Comparison of ENCODE assay signal across 35 mouse cellular contexts in genomic region chrX:144315028-144315427, GRCm38 (mm10). TPM values are rescaled to one million over a fixed set of nuclear protein-coding genes. Genes with fewer than 3 reads are reported as not detected.
DNase-seq lines count a peak whose midpoint lies in the region; ATAC-seq and TF ChIP-seq lines count a peak whose summit lies in the region.
"Had no signal": no experiment of that assay in that cellular context is flagged by ENCODE, and none has a peak within 500 bp of the region (broad histone marks: within the 10 kb centered on the region; RNA-seq: fewer than 3 reads in every experiment).

No protein-coding gene starts in this region.

- no peak for DNase-seq in kidney, postnatal 4 days
- DNase-seq in 416B (ENCODE audit: low read depth) (peak; percentile 26), MEL (ENCODE audit: low read depth, low spot score) (peak; percentile 40)
- no peak for DNase-seq in adrenal gland, postnatal 36 days
- DNase-seq: adrenal gland, adult 2 months; B cell, adult 2 months; cerebellum, adult 8-10 months; cerebellum, postnatal 25 days; gastrocnemius, adult 2 months; gastrocnemius, postnatal 36 days; heart, adult 18-20 months; layer of hippocampus, adult 9-11 months; liver, embryonic 13.5 days; lung, adult 2 months; lung, postnatal 14 days; right cerebral cortex, postnatal 4 days; thymus, adult 18-20 months; thymus, postnatal 36 days had no signal

- H3K4me3 ChIP-seq in kidney, embryonic 15.5 days (replicated peaks), result no peak overlapping the region
- H3K4me3 ChIP-seq in MEL (ENCODE audit: control insufficient read depth in 1 of 2, insufficient read depth in 1 of 2, low read depth in 2 of 2, low read length in 2 of 2), result no peak overlapping the region
- no peak overlapping the region for H3K4me3 ChIP-seq in embryonic facial prominence, embryonic 13.5 days
- H3K4me3 ChIP-seq: gastrocnemius, adult 2 months; heart, embryonic 12.5 days; limb, embryonic 10.5 days; limb, embryonic 15.5 days; liver, embryonic 13.5 days; myocyte; neural tube, embryonic 12.5 days had no signal

- ATAC-seq in kidney, embryonic 15.5 days (replicated peaks; ENCODE audit: low FRiP score), result no peak
- no peak for ATAC-seq in embryonic facial prominence, embryonic 13.5 days (ENCODE audit: insufficient number of reproducible peaks, insufficient read depth, low FRiP score, low TSS enrichment, low read depth)
- no peak for ATAC-seq in megakaryocyte progenitor cell, adult 5-6 weeks (replicated peaks; ENCODE audit: poor library complexity)
- no peak for ATAC-seq in monocyte, adult 5-6 weeks (replicated peaks; ENCODE audit: insufficient number of reproducible peaks, low FRiP score, low TSS enrichment, poor library complexity, severe bottlenecking)
- ATAC-seq: activated CD4-positive, CD25-positive, alpha-beta regulatory T cell, adult 4 months; forebrain, embryonic 14.5 days; intestine, postnatal 0 days; midbrain, embryonic 16.5 days had no signal

- peak in 1 of 2 experiments; percentile 50; a peak in 2 of 4 replicates for TF ChIP-seq EP300 in MEL (IDR thresholded peaks at IDR 0.05; ENCODE audit: low read depth in 1 of 2, low read length in 2 of 2)

- no peaks in the 10 kb centered on the region for H3K36me3 ChIP-seq in kidney, embryonic 15.5 days
- H3K36me3 ChIP-seq in MEL (ENCODE audit: control insufficient read depth in 1 of 2, insufficient read depth in 2 of 2, low read length in 2 of 2), result peaks cover 0 to 12% of the 10 kb centered on the region in 2 experiments; a peak in 2 of 4 replicates
- H3K36me3 ChIP-seq in embryonic facial prominence, embryonic 13.5 days, result no peaks in the 10 kb centered on the region
- H3K36me3 ChIP-seq: heart, embryonic 12.5 days; limb, embryonic 10.5 days; limb, embryonic 15.5 days; liver, embryonic 13.5 days; neural tube, embryonic 12.5 days had no signal

- TF ChIP-seq CTCF in MEL (IDR thresholded peaks at IDR 0.05 in 2 of 3, conservative IDR thresholded peaks at IDR 0.05 in 1 of 3; ENCODE audit: control insufficient read depth in 1 of 3, insufficient read depth in 1 of 3, low read depth in 2 of 3, low read length in 3 of 3, poor library complexity in 1 of 3, severe bottlenecking in 1 of 3), result no peak

- no peak overlapping the region for H3K9ac ChIP-seq in kidney, embryonic 15.5 days
- no peak overlapping the region for H3K9ac ChIP-seq in MEL (ENCODE audit: control insufficient read depth, low read depth, low read length, poor library complexity, severe bottlenecking)
- H3K9ac ChIP-seq in embryonic facial prominence, embryonic 13.5 days, result no peak overlapping the region
- H3K9ac ChIP-seq: heart, embryonic 12.5 days; hindbrain, embryonic 14.5 days; limb, embryonic 15.5 days; liver, embryonic 13.5 days; neural tube, embryonic 12.5 days had no signal

- TF ChIP-seq POLR2A in MEL (IDR thresholded peaks at IDR 0.05; ENCODE audit: control insufficient read depth in 1 of 2, insufficient read depth in 1 of 2, low read depth in 1 of 2, low read length in 2 of 2, poor library complexity in 1 of 2), result no peak

- H3K27ac ChIP-seq in kidney, embryonic 15.5 days, result peak overlapping the region; percentile 60
- H3K27ac ChIP-seq in MEL (ENCODE audit: control insufficient read depth, low read depth, low read length), result no peak overlapping the region
- no peak overlapping the region for H3K27ac ChIP-seq in embryonic facial prominence, embryonic 13.5 days
- H3K27ac ChIP-seq: gastrocnemius, adult 2 months; hindbrain, embryonic 14.5 days; kidney, postnatal 0 days; limb, embryonic 10.5 days; limb, embryonic 15.5 days; liver, embryonic 13.5 days; neural tube, embryonic 12.5 days; stomach, postnatal 0 days had no signal

- H3K9me3 ChIP-seq in kidney, embryonic 15.5 days (replicated peaks), result no peaks in the 10 kb centered on the region
- no peaks in the 10 kb centered on the region for H3K9me3 ChIP-seq in MEL (replicated peaks; ENCODE audit: insufficient read depth, low read length)
- no peaks in the 10 kb centered on the region for H3K9me3 ChIP-seq in embryonic facial prominence, embryonic 13.5 days
- H3K9me3 ChIP-seq: heart, embryonic 12.5 days; limb, embryonic 10.5 days; limb, embryonic 15.5 days; liver, embryonic 13.5 days; neural tube, embryonic 12.5 days had no signal

- H3K4me2 ChIP-seq in kidney, embryonic 15.5 days, result 0 out of 2 replicates have a peak overlapping the region, but pooled peaks have one; percentile 35
- H3K4me2 ChIP-seq in embryonic facial prominence, embryonic 13.5 days, result 0 out of 2 replicates have a peak overlapping the region, but pooled peaks have one; percentile 14
- H3K4me2 ChIP-seq: heart, embryonic 12.5 days; hindbrain, embryonic 14.5 days; limb, embryonic 15.5 days; liver, embryonic 13.5 days; midbrain, embryonic 11.5 days; neural tube, embryonic 12.5 days had no signal

- 28% methylated on average over 5 of the region's 5 CpGs for WGBS in kidney, embryonic 15.5 days
- 24% methylated on average over 5 of the region's 5 CpGs for whole genome bisulfite sequencing in embryonic facial prominence, embryonic 13.5 days

- no peak for TF ChIP-seq RAD21 in MEL (IDR thresholded peaks at IDR 0.05; ENCODE audit: low read depth, low read length)

- peaks cover 13% of the 10 kb centered on the region for H3K79me2 ChIP-seq in MEL (ENCODE audit: control insufficient read depth, insufficient read depth, low read length, poor library complexity)

- H3K4me1 ChIP-seq in kidney, embryonic 15.5 days, result peaks cover 6% of the 10 kb centered on the region; the same call in 1 of the 2 replicates
- H3K4me1 ChIP-seq in MEL (ENCODE audit: control insufficient read depth in 1 of 2, insufficient read depth in 2 of 2, low read length in 2 of 2), result peaks cover 3 to 13% of the 10 kb centered on the region in 2 experiments; a peak in 3 of 4 replicates
- H3K4me1 ChIP-seq in embryonic facial prominence, embryonic 13.5 days, result no peaks in the 10 kb centered on the region
- H3K4me1 ChIP-seq: neural tube, embryonic 12.5 days had no signal

- no peaks in the 10 kb centered on the region for H3K27me3 ChIP-seq in kidney, embryonic 15.5 days
- H3K27me3 ChIP-seq in MEL (ENCODE audit: control insufficient read depth in 1 of 2, insufficient read depth in 2 of 2, low read length in 2 of 2), result no peaks in the 10 kb centered on the region
- 0 out of 2 replicates have a peak, but pooled peaks cover 12% of the 10 kb centered on the region for H3K27me3 ChIP-seq in embryonic facial prominence, embryonic 13.5 days
- H3K27me3 ChIP-seq: heart, embryonic 12.5 days; limb, embryonic 15.5 days; liver, embryonic 13.5 days; neural tube, embryonic 12.5 days had no signal

TF ChIP-seq in MEL, 35 proteins besides CTCF, POLR2A, EP300 and RAD21:
- TF ChIP-seq NRF1 (IDR thresholded peaks at IDR 0.05; ENCODE audit: insufficient read depth, low read depth, low read length, poor library complexity, severe bottlenecking) (no peak), UBTF (IDR thresholded peaks at IDR 0.05; ENCODE audit: borderline replicate concordance, insufficient read depth, low read depth, low read length) (no peak), GABPA (IDR thresholded peaks at IDR 0.05; ENCODE audit: low read depth, low read length) (0 out of 2 replicates have a peak, but pooled peaks have one; percentile 49), MYB (IDR thresholded peaks at IDR 0.05; ENCODE audit: low read depth, low read length) (no peak), MAFK (IDR thresholded peaks at IDR 0.05; ENCODE audit: borderline replicate concordance, low read depth, low read length) (peak; percentile 82), E2F4 (IDR thresholded peaks at IDR 0.05; ENCODE audit: borderline replicate concordance, low read depth, low read length) (no peak), MEF2A (IDR thresholded peaks at IDR 0.05; ENCODE audit: extremely low read depth, insufficient replicate concordance, low read depth, low read length, poor library complexity, severe bottlenecking) (no peak), ZC3H11A (IDR thresholded peaks at IDR 0.05; ENCODE audit: low read depth, low read length) (no peak), JUND (IDR thresholded peaks at IDR 0.05; ENCODE audit: low read depth, low read length) (no peak), ZKSCAN1 (IDR thresholded peaks at IDR 0.05; ENCODE audit: low read depth, low read length) (no peak)

RNA-seq across cellular contexts. Expression of gene Alg13, which starts 2.6 kb away (rescaled TPM):
- 26.5 and 28.0 TPM in 2 replicates for polyA plus RNA-seq in kidney, embryonic 15.5 days (2015; fragmentation: Nextera tagmentation; extraction: Ambion mirVana)
- 36.5 and 36.8 TPM in 2 replicates for total RNA-seq in MEL (2012; rRNA removed)
- 10 to 100 TPM in 1 of 2 experiments, not detected in 1; 51.4 TPM for polyA plus RNA-seq in MEL (2012; ENCODE audit: insufficient read depth in 1 of 2, insufficient read length in 2 of 2, low read depth in 1 of 2, low replicate concordance in 2 of 2, missing spikeins in 1 of 2)
- polyA plus RNA-seq in embryonic facial prominence, embryonic 13.5 days (2015; fragmentation: Nextera tagmentation; extraction: Ambion mirVana), result 17.5 and 21.8 TPM in 2 replicates
- total RNA-seq in adrenal gland, postnatal 36 days (2021), result 10 to 100 TPM; 10.3 to 12.2 TPM
- total RNA-seq in megakaryocyte progenitor cell, adult 5-6 weeks (2015), result 19.1 and 21.2 TPM in 2 replicates
- total RNA-seq in megakaryocyte progenitor cell, adult 5-6 weeks (2017), result 16.5 and 21.5 TPM in 2 replicates
- total RNA-seq in monocyte, adult 5-6 weeks (2017), result 12.1 to 20.9 TPM (median 16.4 TPM) in 3 replicates

Comparison
In these comparisons a context has a peak if more than half of its experiments do, and no peak if none do; other contexts are left out.
1. DNase-seq: peak in 416B (single experiment) and MEL (single experiment); none in kidney, postnatal 4 days (0 of 2) and adrenal gland, postnatal 36 days (0 of 2).